Mouse (Mus musculus) midbrain, embryonic 14.5 days (tissue): ENCODE measurements around the gene Pdyn. TPM values are rescaled to one million over a fixed set of nuclear protein-coding genes. Genes with fewer than 3 reads are reported as not detected.

Source experiments
- ATAC-seq: fragments of 200-750 bp; cut with Nextera tagmentation; 2 replicates; pipeline ENCODE4 v1.8.0; 2017; ENCODE audit warnings: moderate number of reproducible peaks, moderate library complexity; ENCODE audit not compliant: low FRiP score, low TSS enrichment
- DNase-seq: peaks from one replicate; pipeline ENCODE4 v3.0.0-alpha.2; 2015
- H3K27ac ChIP-seq: fragments of 300-500 bp; sonication (generic); replicated peaks from 2 replicates; pipeline ENCODE4 v1.5.1; 2014; ENCODE audit warnings: mild to moderate bottlenecking, low read depth, low read length, moderate library complexity
- H3K27me3 ChIP-seq: fragments of 300-500 bp; sonication (generic); 2 replicates; pipeline ENCODE4 v1.6.1; 2014; ENCODE audit warnings: low read length, control low read depth, mixed read lengths; ENCODE audit not compliant: control insufficient read depth, insufficient read depth
- H3K36me3 ChIP-seq: fragments of 300-500 bp; sonication (generic); 2 replicates; pipeline ENCODE4 v1.6.1; 2014; ENCODE audit warnings: low read length, control low read depth; ENCODE audit not compliant: control insufficient read depth, insufficient read depth
- H3K4me1 ChIP-seq: fragments of 300-500 bp; sonication (generic); 2 replicates; pipeline ENCODE4 v1.6.1; 2014; ENCODE audit warnings: mild to moderate bottlenecking, antibody characterized with exemption, low read length, control low read depth; ENCODE audit not compliant: control insufficient read depth, insufficient read depth
- H3K4me2 ChIP-seq: fragments of 300-500 bp; sonication (generic); 2 replicates; pipeline ENCODE4 v1.6.1; 2014; ENCODE audit warnings: mild to moderate bottlenecking, low read length, moderate library complexity
- H3K4me3 ChIP-seq: fragments of 300-500 bp; sonication (generic); replicated peaks from 2 replicates; pipeline ENCODE4 v1.5.1; 2014; ENCODE audit warnings: low read depth, low read length
- H3K9ac ChIP-seq: fragments of 300-500 bp; sonication (generic); replicated peaks from 2 replicates; pipeline ENCODE4 v1.6.1; 2014; ENCODE audit warnings: mild to moderate bottlenecking, low read length, moderate library complexity
- H3K9me3 ChIP-seq: fragments of 300-500 bp; sonication (generic); 2 replicates; pipeline ENCODE4 v1.6.1; 2016; ENCODE audit warnings: low read length, control low read depth, mixed read lengths; ENCODE audit not compliant: control insufficient read depth
- WGBS: fragments of 180-500 bp; shearing (Covaris S2); extraction: QIAGEN DNeasy Blood & Tissue Kit; methylation state at CpG from one replicate; pipeline ENCODE4 v1.1.7; 2014; 5-methylcytosine and 5-hydroxymethylcytosine counted together
- polyA plus RNA-seq: library from polyadenylated mRNA; unstranded; fragments of >200 nt; fragmentation: Nextera tagmentation; extraction: Ambion mirVana; gene quantifications from 2 replicates; pipeline ENCODE4 v1.2.1, GENCODE M21; 2014

Pdyn gene
- polyA plus RNA-seq, 1 experiment from 2014 or later: 7.3 TPM

- 84% methylated on average over 8 of the region's 8 CpGs for WGBS
- Histone ChIP-seq H3K4me2 (no peak overlapping the region), H3K9me3 (no peaks in the 10 kb centered on the region), H3K9ac (no peak overlapping the region), H3K27me3 (no peaks in the 10 kb centered on the region), H3K27ac (no peak overlapping the region), H3K4me3 (no peak overlapping the region), H3K36me3 (no peaks in the 10 kb centered on the region), H3K4me1 (peaks cover 1% of the 10 kb centered on the region; the same call in 1 of the 2 replicates)
- DNase-seq: no peak
- ATAC-seq: no peak; the same call in 1 of the 2 replicates
Observed at GRCm38 (mm10) chr2:129692694-129693093, 7.0 kb downstream of the Pdyn start.

DNA sequence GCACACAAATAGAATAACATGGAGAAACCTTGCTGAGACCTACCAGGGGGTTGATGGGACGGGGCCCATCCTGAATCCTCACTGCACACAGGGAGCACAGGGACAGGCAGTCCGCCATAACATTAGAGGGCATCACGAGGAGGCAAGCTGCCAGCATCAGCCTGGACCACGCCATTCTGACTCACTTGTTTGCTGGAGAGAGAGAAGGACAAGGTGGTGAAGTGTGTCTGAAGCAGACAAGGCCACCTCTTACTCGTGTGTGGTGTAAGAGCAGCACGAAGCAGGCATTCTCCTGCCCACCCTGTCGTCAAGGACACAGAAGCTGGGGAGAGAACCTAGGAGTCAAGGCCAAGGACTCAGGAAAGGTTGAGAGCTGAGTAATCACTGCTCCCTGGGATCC lies 9.9 kb downstream of the Pdyn start:
- H3K27me3 ChIP-seq: no peaks in the 10 kb centered on the region
- no peak for ATAC-seq
- no peaks in the 10 kb centered on the region for H3K9me3 ChIP-seq
- H3K4me2 ChIP-seq: no peak overlapping the region
- H3K27ac ChIP-seq: no peak overlapping the region
- peaks cover 7% of the 10 kb centered on the region; the same call in 1 of the 2 replicates for H3K4me1 ChIP-seq
- 85% methylated on average over 7 of the region's 7 CpGs for WGBS
- DNase-seq: no peak
- no peak overlapping the region for H3K9ac ChIP-seq
- H3K4me3 ChIP-seq: no peak overlapping the region
- no peaks in the 10 kb centered on the region for H3K36me3 ChIP-seq

DNA sequence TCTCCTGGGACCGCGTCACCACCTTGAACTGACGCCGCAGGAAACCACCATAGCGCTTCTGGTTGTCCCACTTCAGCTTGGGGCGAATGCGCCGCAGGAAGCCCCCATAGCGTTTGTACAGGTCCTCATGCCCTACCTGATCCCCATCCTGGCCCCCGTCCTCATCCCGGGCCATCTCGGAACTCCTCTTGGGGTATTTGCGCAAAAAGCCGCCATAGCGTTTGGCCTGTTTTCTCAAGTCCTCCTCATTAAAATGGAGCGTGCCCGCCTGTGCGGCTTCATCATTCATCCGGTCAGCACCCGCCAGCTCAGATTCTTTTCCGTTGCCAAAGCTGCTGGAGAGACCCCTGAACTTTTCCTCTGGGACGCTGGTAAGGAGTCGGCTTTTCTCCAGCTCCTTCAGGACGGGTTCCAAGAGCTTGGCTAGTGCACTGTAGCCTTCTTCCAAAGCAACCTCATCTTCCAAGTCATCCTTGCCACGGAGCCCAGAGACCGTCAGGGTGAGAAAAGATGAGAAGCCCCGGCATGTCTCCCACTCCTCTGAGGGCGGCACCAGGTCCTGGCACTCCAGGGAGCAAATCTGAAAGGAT lies 11.5 kb downstream of the Pdyn start:
- no peak overlapping the region for H3K4me3 ChIP-seq
- 94% methylated on average over 28 of the region's 28 CpGs for WGBS
- H3K27me3 ChIP-seq: no peaks in the 10 kb centered on the region
- DNase-seq (no peak), ATAC-seq (no peak)
- no peaks in the 10 kb centered on the region for H3K36me3 ChIP-seq
- H3K4me2 ChIP-seq: no peak overlapping the region
- H3K9me3 ChIP-seq: no peaks in the 10 kb centered on the region
- peaks cover 7% of the 10 kb centered on the region; the same call in 1 of the 2 replicates for H3K4me1 ChIP-seq
- no peak overlapping the region for H3K9ac ChIP-seq
- no peak overlapping the region for H3K27ac ChIP-seq

DNA sequence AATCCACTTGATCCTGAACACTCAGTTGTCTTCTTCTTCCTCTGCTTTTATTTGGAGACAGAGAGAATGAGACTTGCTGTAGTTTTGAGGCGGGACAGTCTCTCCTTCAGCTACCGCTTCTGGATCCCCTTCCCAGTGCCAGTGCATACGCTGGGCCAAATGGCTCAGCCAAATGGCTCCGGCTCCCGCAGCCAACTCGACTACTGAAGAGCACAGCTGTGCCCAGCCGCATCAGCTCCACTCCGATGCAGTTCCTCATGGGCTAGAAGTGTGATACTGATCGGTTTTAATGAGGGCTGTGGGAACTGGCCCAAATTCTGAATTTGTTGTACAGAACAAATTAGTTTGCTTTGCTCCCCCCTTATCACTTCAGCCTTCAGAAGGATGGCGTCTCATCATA lies 12.7 kb downstream of the Pdyn start:
- H3K9ac ChIP-seq: no peak overlapping the region
- WGBS: 67% methylated on average over 10 of the region's 10 CpGs
- H3K4me1 ChIP-seq: peaks cover 7% of the 10 kb centered on the region; the same call in 1 of the 2 replicates
- no peak overlapping the region for H3K4me3 ChIP-seq
- H3K36me3 ChIP-seq: no peaks in the 10 kb centered on the region
- peak; percentile 56 for DNase-seq
- no peak overlapping the region for H3K4me2 ChIP-seq
- H3K27ac ChIP-seq: no peak overlapping the region
- no peaks in the 10 kb centered on the region for H3K27me3 ChIP-seq
- ATAC-seq: no peak
- no peaks in the 10 kb centered on the region for H3K9me3 ChIP-seq

GRCm38 (mm10) chr2:129684014-129684413 lies 15.6 kb downstream of the Pdyn start:
- Histone ChIP-seq H3K4me3 (no peak overlapping the region), H3K27ac (no peak overlapping the region), H3K4me2 (no peak overlapping the region), H3K27me3 (0 out of 2 replicates have a peak, but pooled peaks cover 3% of the 10 kb centered on the region), H3K4me1 (peaks cover 7% of the 10 kb centered on the region; the same call in 1 of the 2 replicates), H3K9me3 (no peaks in the 10 kb centered on the region), H3K36me3 (no peaks in the 10 kb centered on the region), H3K9ac (no peak overlapping the region)
- WGBS: 82% methylated on average over 4 of the region's 4 CpGs
- DNase-seq: no peak
- ATAC-seq: no peak

DNA sequence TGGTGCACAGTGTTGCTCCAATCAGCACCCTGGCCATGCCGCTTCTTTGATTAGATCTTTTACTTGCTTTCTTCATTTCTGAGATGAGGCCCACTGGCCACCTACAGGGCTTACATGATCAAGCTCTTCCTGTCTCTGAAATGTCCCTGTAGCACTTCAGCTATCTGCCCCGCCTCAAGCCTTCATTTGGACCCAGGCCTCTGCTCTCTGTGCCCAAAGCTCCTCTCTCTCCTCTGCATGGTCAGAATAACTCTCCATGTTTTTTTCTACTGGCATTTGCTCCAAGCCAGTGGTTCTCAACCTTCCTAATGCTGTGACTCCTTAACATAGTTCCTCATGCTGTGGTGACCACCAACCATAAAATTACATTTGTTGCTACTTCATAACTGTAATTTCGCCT lies 19.4 kb downstream of the Pdyn start:
- Histone ChIP-seq H3K36me3 (no peaks in the 10 kb centered on the region), H3K4me2 (no peak overlapping the region), H3K27ac (no peak overlapping the region), H3K9me3 (no peaks in the 10 kb centered on the region), H3K4me1 (peaks cover 7% of the 10 kb centered on the region), H3K27me3 (0 out of 2 replicates have a peak, but pooled peaks cover 3% of the 10 kb centered on the region), H3K4me3 (no peak overlapping the region), H3K9ac (no peak overlapping the region)
- ATAC-seq (no peak), DNase-seq (no peak)
- WGBS: 86% methylated on average over 3 of the region's 3 CpGs

GRCm38 (mm10) chr2:129679066-129679465 lies 20.6 kb downstream of the Pdyn start:
- no peak overlapping the region for H3K9ac ChIP-seq
- H3K4me1 ChIP-seq: peaks cover 7% of the 10 kb centered on the region
- no peak for DNase-seq
- WGBS: 84% methylated on average over 5 of the region's 5 CpGs
- H3K27ac ChIP-seq: no peak overlapping the region
- H3K36me3 ChIP-seq: no peaks in the 10 kb centered on the region
- no peaks in the 10 kb centered on the region for H3K9me3 ChIP-seq
- ATAC-seq: no peak
- H3K27me3 ChIP-seq: 0 out of 2 replicates have a peak, but pooled peaks cover 3% of the 10 kb centered on the region
- no peak overlapping the region for H3K4me2 ChIP-seq
- no peak overlapping the region for H3K4me3 ChIP-seq

DNA sequence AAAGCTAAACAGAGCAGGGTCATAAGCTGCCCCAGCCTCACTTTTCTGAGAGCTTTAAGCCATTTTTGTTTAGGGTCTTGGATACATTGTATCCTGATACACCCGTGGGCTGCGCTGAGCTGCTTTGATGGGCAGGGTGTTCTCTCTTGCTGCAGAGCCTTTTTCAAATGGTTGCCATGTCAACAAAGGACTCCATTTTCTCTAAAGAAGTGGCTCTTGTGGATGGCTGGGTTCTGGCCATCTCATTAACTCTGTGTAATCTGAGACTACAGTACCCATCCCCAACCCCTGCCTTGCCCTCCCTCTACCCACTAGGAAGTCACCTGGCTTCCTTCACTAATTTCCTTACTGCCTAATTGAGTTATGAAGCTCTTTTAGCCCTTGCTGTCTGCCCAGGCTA lies 22.0 kb downstream of the Pdyn start:
- H3K27me3 ChIP-seq: 0 out of 2 replicates have a peak, but pooled peaks cover 3% of the 10 kb centered on the region
- WGBS: 14% methylated on average over 2 of the region's 2 CpGs
- peak; percentile 27; the same call in 1 of the 2 replicates for ATAC-seq
- no peaks in the 10 kb centered on the region for H3K36me3 ChIP-seq
- H3K4me2 ChIP-seq: no peak overlapping the region
- no peak overlapping the region; the same call in 1 of the 2 replicates for H3K27ac ChIP-seq
- no peak overlapping the region for H3K4me3 ChIP-seq
- H3K9ac ChIP-seq: no peak overlapping the region
- H3K9me3 ChIP-seq: no peaks in the 10 kb centered on the region
- DNase-seq: peak; percentile 66
- peaks cover 7% of the 10 kb centered on the region for H3K4me1 ChIP-seq

- no peak overlapping the region for H3K4me2 ChIP-seq
- H3K4me1 ChIP-seq: peaks cover 7% of the 10 kb centered on the region
- no peak overlapping the region for H3K9ac ChIP-seq
- ATAC-seq (peak; percentile 40), DNase-seq (peak; percentile 86)
- no peak overlapping the region for H3K4me3 ChIP-seq
- no peaks in the 10 kb centered on the region for H3K9me3 ChIP-seq
- 0 out of 2 replicates have a peak, but pooled peaks cover 3% of the 10 kb centered on the region for H3K27me3 ChIP-seq
- H3K36me3 ChIP-seq: no peaks in the 10 kb centered on the region
- no peak overlapping the region for H3K27ac ChIP-seq
- 34% methylated on average over 13 of the region's 13 CpGs for WGBS
Observed at GRCm38 (mm10) chr2:129674935-129675634, 24.6 kb downstream of the Pdyn start.
